Mouse (Mus musculus) kidney, embryonic 14.5 days (tissue): Measurements from ENCODE around the gene Afdn. TPM values are rescaled to one million over a fixed set of nuclear protein-coding genes. Genes with fewer than 3 reads are reported as not detected.

Source experiments
- ATAC-seq: fragments of 200-750 bp; cut with Nextera tagmentation; 2 replicates; pipeline ENCODE4 v1.8.0; 2017; ENCODE audit warnings: moderate number of reproducible peaks, mild to moderate bottlenecking, moderate TSS enrichment, moderate library complexity; ENCODE audit not compliant: low FRiP score, low TSS enrichment
- H3K27ac ChIP-seq: fragments of 300-500 bp; sonication (generic); 2 replicates; pipeline ENCODE4 v1.5.1; 2014; ENCODE audit warnings: low read depth, mild to moderate bottlenecking, low read length, moderate library complexity, mixed read lengths
- H3K27me3 ChIP-seq: fragments of 300-500 bp; sonication (generic); 2 replicates; pipeline ENCODE4 v1.6.1; 2014; ENCODE audit warnings: mild to moderate bottlenecking, low read length; ENCODE audit not compliant: control insufficient read depth, insufficient read depth
- H3K36me3 ChIP-seq: fragments of 300-500 bp; sonication (generic); 2 replicates; pipeline ENCODE4 v1.6.1; 2014; ENCODE audit warnings: low read length, mixed read lengths; ENCODE audit not compliant: control insufficient read depth, insufficient read depth
- H3K4me1 ChIP-seq: fragments of 300-500 bp; sonication (generic); 2 replicates; pipeline ENCODE4 v1.6.1; 2014; ENCODE audit warnings: low read length, mixed read lengths; ENCODE audit not compliant: control insufficient read depth, insufficient read depth
- H3K4me2 ChIP-seq: fragments of 300-500 bp; sonication (generic); replicated peaks from 2 replicates; pipeline ENCODE4 v1.6.1; 2014; ENCODE audit warnings: low read depth, mild to moderate bottlenecking, low read length
- H3K4me3 ChIP-seq: fragments of 300-500 bp; sonication (generic); 2 replicates; pipeline ENCODE4 v1.5.1; 2014; ENCODE audit warnings: mild to moderate bottlenecking, low read length
- H3K9ac ChIP-seq: fragments of 300-500 bp; sonication (generic); 2 replicates; pipeline ENCODE4 v1.6.1; 2014; ENCODE audit warnings: low read depth, mild to moderate bottlenecking, low read length, moderate library complexity
- H3K9me3 ChIP-seq: fragments of 300-500 bp; sonication (generic); 2 replicates; pipeline ENCODE4 v1.6.1; 2016; ENCODE audit warnings: low read length; ENCODE audit not compliant: control insufficient read depth
- WGBS: fragments of 180-500 bp; shearing (Covaris S2); extraction: QIAGEN DNeasy Blood & Tissue Kit; methylation state at CpG from one replicate; pipeline ENCODE4 v1.1.7; 2014; 5-methylcytosine and 5-hydroxymethylcytosine counted together
- polyA plus RNA-seq: library from polyadenylated mRNA; unstranded; fragments of >200 nt; fragmentation: Nextera tagmentation; extraction: Ambion mirVana; gene quantifications from 2 replicates; pipeline ENCODE4 v1.2.1, GENCODE M21; 2014

The Afdn gene
- polyA plus RNA-seq, 1 experiment from 2014 or later = 96.7 TPM

- ATAC-seq = no peak
- Histone ChIP-seq H3K9ac (no peak overlapping the region), H3K36me3 (peaks cover 24% of the 10 kb centered on the region; the same call in 1 of the 2 replicates), H3K27ac (no peak overlapping the region), H3K4me2 (no peak overlapping the region), H3K9me3 (no peaks in the 10 kb centered on the region), H3K4me1 (no peaks in the 10 kb centered on the region), H3K27me3 (no peaks in the 10 kb centered on the region), H3K4me3 (no peak overlapping the region)
- WGBS = 83% methylated on average over 7 of the region's 7 CpGs
Measured at GRCm38 (mm10) chr17:13889818-13890434, 129.6 kb downstream of the Afdn start.

GRCm38 (mm10) chr17:13890932-13891331 lies 130.6 kb downstream of the Afdn start:
- Histone ChIP-seq H3K9ac (no peak overlapping the region), H3K27ac (no peak overlapping the region), H3K4me2 (no peak overlapping the region), H3K4me3 (no peak overlapping the region), H3K27me3 (no peaks in the 10 kb centered on the region), H3K36me3 (peaks cover 22% of the 10 kb centered on the region; the same call in 1 of the 2 replicates), H3K4me1 (no peaks in the 10 kb centered on the region), H3K9me3 (no peaks in the 10 kb centered on the region)
- ATAC-seq = no peak
- WGBS = 78% methylated on average over 1 of the region's 1 CpGs

GRCm38 (mm10) chr17:13898838-13899237 lies 138.5 kb downstream of the Afdn start:
- no peak for ATAC-seq
- Histone ChIP-seq H3K4me1 (no peaks in the 10 kb centered on the region), H3K9me3 (no peaks in the 10 kb centered on the region), H3K36me3 (peaks cover 34% of the 10 kb centered on the region; the same call in 1 of the 2 replicates), H3K27ac (no peak overlapping the region), H3K4me2 (no peak overlapping the region), H3K27me3 (no peaks in the 10 kb centered on the region), H3K9ac (no peak overlapping the region), H3K4me3 (no peak overlapping the region)
- 90% methylated on average over 17 of the region's 17 CpGs for WGBS

- 94% methylated on average over 7 of the region's 7 CpGs for whole genome bisulfite sequencing
- Histone ChIP-seq H3K27ac (no peak overlapping the region), H3K9me3 (no peaks in the 10 kb centered on the region), H3K4me3 (no peak overlapping the region), H3K4me2 (no peak overlapping the region), H3K9ac (no peak overlapping the region), H3K4me1 (no peaks in the 10 kb centered on the region), H3K36me3 (peaks cover 38% of the 10 kb centered on the region; the same call in 1 of the 2 replicates), H3K27me3 (no peaks in the 10 kb centered on the region)
- ATAC-seq = no peak
Measured at GRCm38 (mm10) chr17:13899241-13899640, 138.9 kb downstream of the Afdn start.

GRCm38 (mm10) chr17:13903793-13904192 lies 143.5 kb downstream of the Afdn start:
- Histone ChIP-seq H3K27me3 (no peaks in the 10 kb centered on the region), H3K4me2 (no peak overlapping the region), H3K27ac (no peak overlapping the region), H3K9ac (no peak overlapping the region), H3K4me3 (no peak overlapping the region), H3K9me3 (no peaks in the 10 kb centered on the region), H3K36me3 (peaks cover 35% of the 10 kb centered on the region), H3K4me1 (no peaks in the 10 kb centered on the region)
- WGBS = 62% methylated on average over 8 of the region's 8 CpGs
- no peak for ATAC-seq

GRCm38 (mm10) chr17:13907082-13907481 lies 146.7 kb downstream of the Afdn start:
- Histone ChIP-seq H3K4me2 (no peak overlapping the region), H3K4me1 (no peaks in the 10 kb centered on the region), H3K36me3 (peaks cover 23% of the 10 kb centered on the region), H3K9me3 (no peaks in the 10 kb centered on the region), H3K27me3 (no peaks in the 10 kb centered on the region), H3K9ac (no peak overlapping the region), H3K27ac (no peak overlapping the region), H3K4me3 (no peak overlapping the region)
- ATAC-seq = no peak
- WGBS = 93% methylated on average over 5 of the region's 5 CpGs

GRCm38 (mm10) chr17:13907681-13908080 lies 147.3 kb downstream of the Afdn start:
- H3K27ac ChIP-seq = no peak overlapping the region
- no peak overlapping the region for H3K9ac ChIP-seq
- H3K4me1 ChIP-seq = no peaks in the 10 kb centered on the region
- H3K36me3 ChIP-seq = peaks cover 23% of the 10 kb centered on the region
- 83% methylated on average over 1 of the region's 1 CpGs for WGBS
- no peak overlapping the region for H3K4me2 ChIP-seq
- no peaks in the 10 kb centered on the region for H3K27me3 ChIP-seq
- no peak for ATAC-seq
- H3K4me3 ChIP-seq = no peak overlapping the region
- no peaks in the 10 kb centered on the region for H3K9me3 ChIP-seq

GRCm38 (mm10) chr17:13913951-13914350 lies 153.6 kb downstream of the Afdn start:
- Histone ChIP-seq H3K4me3 (no peak overlapping the region), H3K27ac (no peak overlapping the region), H3K4me2 (no peak overlapping the region), H3K4me1 (no peaks in the 10 kb centered on the region), H3K27me3 (no peaks in the 10 kb centered on the region), H3K36me3 (no peaks in the 10 kb centered on the region), H3K9ac (no peak overlapping the region), H3K9me3 (no peaks in the 10 kb centered on the region)
- ATAC-seq = no peak
- WGBS = 51% methylated on average over 4 of the region's 4 CpGs

- no peak overlapping the region for H3K4me2 ChIP-seq
- no peaks in the 10 kb centered on the region for H3K36me3 ChIP-seq
- WGBS = 44% methylated on average over 4 of the region's 4 CpGs
- peak overlapping the region; percentile 26; the same call in 1 of the 2 replicates for H3K27ac ChIP-seq
- no peak overlapping the region for H3K9ac ChIP-seq
- H3K4me3 ChIP-seq = no peak overlapping the region
- ATAC-seq = peak; percentile 65; the same call in 1 of the 2 replicates
- H3K4me1 ChIP-seq = no peaks in the 10 kb centered on the region
- H3K27me3 ChIP-seq = no peaks in the 10 kb centered on the region
- no peaks in the 10 kb centered on the region for H3K9me3 ChIP-seq
Measured at GRCm38 (mm10) chr17:13914531-13914930, 154.2 kb downstream of the Afdn start.
